Mouse (Mus musculus) granulocyte monocyte progenitor cell, adult 5-6 weeks (primary cell): ENCODE measurements around the gene Scaf1. TPM values are rescaled to one million over a fixed set of nuclear protein-coding genes. Genes with fewer than 3 reads are reported as not detected.

Experiments used
- ATAC-seq: replicated peaks from 2 replicates; pipeline ENCODE4 v1.8.0; 2016; ENCODE audit warnings: mild to moderate bottlenecking, moderate TSS enrichment, inconsistent platforms; ENCODE audit not compliant: poor library complexity, severe bottlenecking
- total RNA-seq, 2 experiments: library from RNA; stranded (forward) in 1 of 2; stranded (reverse) in 1 of 2; fragments of 200-712, 200-1000 nt in 1 of 2; fragments of >200 nt in 1 of 2; fragmentation: Nextera tagmentation in 1 of 2; gene quantifications; 2 replicates each; pipeline ENCODE4 v1.2.3; 2014 to 2017

Gene Scaf1
- total RNA-seq, 2 experiments from 2014 or later = 15.7 to 28.6 TPM

DNA sequence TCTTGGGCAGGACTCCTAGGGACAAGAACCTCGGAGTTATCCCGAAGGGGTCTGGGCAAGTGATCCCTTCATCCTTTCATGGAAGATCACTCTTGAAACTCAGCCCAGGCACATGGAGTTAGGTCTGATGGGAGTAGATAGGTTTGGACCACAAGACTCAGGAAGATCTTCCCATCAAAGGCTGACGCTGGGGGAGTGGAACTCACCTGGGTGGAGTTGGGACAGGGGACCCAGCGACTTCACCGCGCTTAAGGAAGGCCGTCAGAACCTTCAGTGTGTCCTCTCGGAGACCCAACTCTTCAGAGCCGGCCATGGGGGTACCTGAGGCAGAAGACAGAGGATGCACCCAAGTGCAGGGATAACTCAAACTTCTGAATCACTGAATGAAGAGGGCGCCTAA, 19.5 kb downstream of the Scaf1 start:
- no peak for ATAC-seq

DNA sequence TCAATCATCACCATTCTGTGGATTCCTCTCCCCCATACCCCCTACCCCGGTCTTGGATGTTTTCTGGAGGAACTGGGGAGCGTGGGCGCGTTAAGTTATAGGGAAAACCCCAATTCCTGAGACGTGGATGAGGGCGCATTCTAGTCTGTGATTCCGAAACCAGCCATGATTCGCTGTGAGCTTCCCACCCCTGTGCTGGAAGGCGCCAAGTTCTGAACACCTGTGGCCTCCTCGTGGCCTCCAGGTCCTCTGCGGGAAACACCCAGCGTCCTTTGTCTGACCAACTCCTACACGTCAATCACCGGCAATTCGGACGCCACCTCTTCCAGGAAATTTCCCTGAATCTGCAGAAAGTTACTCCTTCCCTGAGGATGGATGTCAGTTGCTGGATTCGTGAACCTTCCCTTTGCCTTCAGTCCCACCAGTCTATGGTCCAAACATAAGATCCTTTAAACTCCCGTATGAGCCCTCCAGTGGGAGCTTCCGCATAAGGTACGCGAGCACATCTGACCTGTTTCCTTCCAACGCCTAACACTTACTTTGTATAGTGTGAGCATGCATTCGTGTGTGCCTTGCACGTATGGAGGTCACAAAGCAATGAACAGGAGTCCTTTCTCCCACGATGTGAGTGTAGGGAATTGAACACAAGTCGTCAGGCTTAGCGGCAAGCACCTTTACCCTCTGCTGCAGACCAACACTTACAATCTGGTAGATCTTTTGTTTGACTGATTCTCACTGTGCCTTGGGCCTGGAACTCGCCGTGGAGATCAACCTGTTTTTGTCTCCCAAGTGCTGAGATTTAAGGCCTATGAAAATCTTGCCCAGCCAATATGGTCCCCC, 29.1 kb downstream of the Scaf1 start:
- ATAC-seq = no peak

DNA sequence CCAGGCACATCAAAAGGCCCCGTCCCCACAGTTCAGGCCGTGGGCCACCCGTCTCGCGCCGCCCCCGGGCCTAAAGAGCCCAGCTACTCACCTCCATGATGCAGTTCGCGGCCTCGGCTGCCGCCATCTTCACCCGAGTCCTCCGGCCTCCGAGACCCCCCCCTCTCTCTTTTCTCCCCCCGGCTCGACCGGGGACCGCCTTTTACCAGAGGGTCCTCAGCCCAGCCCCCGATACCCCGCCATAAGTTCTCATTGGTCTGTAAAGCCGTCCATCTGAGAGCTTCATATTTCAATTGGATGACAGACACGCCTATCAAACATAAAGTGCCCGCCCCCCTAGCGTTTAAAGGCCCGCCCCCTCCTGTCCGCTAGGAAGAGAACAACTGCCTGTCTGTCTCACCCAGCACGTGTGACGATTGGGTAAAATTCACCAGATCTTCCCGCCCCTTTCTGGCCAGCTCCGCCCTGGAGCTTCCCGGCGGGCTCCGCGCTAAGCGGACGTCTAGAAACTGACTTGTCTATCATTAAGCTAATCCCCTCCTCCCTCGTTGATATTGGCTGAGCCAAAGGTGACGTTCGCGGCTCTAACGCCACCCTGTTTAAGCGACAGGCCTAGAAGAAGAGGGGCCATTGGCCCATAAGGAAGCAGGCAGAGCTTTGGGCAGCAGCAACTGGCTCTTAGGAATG, 29.8 kb downstream of the Scaf1 start, which contains the start of gene Prmt1:
Prmt1 (minus strand) TSS at position 377 of the 687 bp plus-strand sequence.
- peak; percentile 75 for ATAC-seq

DNA sequence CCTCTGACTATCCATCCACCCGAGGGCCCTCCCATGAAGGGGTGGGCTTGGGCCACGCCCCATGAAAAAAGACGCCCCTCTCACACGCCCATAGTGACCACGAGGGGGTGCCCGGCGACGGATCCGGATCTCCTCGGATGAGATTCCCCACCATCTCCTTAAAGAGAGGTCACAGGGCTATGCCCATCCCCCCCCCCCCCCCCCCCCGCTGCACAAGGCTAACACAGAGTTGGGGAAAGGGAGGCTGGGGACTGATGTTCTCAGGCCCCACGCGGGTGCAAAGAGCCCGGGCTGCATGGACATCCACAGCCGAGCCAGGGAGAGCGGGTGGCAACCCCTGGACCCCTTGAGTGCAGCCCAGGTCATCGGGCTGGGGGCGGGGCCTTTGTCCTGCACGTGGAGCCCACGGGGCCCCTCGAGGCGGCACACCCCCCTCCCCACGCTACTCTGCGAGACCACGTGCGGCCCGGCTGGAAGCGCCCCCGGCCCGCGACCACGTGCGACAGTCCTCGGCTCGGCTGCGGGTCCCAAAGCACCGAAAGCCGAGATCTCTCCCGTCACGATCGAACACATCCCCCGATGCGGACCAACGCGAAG, 30.5 kb downstream of the Scaf1 start:
- ATAC-seq = peak; percentile 38

DNA sequence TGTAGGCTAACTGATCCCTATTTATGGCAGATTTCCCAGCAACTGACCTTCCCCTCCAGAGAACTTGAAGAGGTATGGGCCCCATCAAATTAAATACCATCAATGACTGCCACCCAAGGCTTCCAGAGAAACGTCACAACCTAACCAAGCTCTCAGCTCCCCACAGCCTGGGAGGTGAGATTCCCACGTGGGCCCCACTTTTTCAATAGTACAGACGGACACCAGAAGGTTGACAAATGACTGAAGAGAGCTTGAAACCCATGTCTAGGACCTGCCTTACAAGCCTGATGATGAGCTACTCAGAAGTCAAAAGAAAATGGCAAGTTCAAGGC, 31.4 kb downstream of the Scaf1 start:
- no peak for ATAC-seq

DNA sequence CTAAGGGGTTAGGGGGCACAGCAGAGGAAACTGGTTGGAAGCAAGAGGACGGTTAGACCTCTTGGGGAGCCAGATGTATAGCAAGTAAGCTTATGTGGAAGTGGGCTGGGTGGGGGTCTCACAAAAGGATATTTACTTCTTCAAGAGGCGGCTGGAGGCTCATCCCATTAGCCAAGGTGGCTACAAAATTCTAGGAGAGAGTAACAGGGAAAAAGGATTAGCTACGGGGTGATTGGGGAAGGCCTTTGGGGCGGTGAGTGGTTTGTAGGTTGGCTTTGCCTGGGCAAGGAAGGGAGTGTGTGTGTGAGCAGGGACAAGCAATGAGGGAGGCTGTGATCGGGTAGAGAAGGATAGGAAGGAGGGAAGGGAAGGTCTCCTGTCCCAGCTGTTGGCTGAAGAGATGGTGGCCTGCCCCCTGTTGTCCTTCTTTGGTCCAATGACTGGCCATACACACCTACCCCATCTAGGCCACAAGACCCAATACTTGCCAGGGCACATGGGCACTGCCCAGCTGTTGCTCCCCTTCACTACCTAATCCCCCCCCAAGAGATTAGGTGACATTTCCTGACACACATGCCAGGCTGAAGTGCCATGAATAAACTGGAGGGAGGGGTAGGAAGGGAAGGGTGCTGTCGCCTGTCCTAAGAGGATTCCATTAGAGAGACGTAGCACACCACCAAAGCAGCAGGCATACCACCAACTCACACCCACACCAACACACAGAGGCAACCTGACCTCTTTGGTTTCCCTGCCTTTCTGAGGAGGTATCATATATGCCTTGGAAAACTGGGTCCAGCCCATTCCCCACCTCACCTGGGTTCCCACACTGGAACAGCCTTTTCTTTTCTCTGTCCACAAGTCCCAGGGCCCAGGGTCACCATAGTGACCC, 32.0 kb downstream of the Scaf1 start:
- ATAC-seq = no peak

DNA sequence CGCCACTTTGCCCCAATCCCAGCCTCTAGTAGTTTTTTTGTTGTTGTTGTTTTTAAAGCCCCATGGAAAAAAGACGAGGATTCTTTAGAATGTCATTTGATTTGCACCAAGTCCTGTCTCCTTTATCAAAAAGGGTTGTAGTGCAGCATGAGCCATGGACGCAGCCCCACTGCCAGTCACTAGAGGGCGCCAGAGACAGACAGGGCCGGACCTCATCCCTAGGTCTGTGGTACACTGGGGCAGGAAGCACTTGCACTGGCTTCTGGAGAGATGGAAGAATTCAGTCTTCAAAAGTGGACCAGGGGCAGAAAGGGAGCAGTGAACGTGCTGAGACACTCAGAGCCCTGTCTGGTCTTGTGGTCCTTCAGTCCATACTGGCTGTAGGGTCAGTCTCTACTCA, 33.1 kb downstream of the Scaf1 start:
- peak; percentile 26 for ATAC-seq

DNA sequence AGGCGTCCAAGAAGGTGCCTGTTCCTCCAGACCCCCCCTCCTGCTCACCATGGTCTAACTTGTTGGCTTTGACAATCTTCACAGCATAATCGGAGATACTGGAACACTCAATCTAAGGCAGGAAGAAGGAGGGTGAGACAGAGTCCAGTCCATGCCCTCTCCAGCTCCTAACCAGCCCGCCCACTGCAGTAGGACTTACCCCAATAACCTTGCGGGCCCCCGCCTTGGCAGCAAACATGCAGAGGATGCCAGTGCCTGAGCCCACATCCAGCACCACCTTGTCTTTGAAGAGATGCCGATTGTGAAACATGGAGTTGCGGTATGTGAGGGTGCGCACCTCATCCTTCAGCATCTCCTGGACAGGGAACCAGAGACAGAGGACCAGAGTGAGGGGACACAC, 34.6 kb downstream of the Scaf1 start:
- ATAC-seq = no peak

DNA sequence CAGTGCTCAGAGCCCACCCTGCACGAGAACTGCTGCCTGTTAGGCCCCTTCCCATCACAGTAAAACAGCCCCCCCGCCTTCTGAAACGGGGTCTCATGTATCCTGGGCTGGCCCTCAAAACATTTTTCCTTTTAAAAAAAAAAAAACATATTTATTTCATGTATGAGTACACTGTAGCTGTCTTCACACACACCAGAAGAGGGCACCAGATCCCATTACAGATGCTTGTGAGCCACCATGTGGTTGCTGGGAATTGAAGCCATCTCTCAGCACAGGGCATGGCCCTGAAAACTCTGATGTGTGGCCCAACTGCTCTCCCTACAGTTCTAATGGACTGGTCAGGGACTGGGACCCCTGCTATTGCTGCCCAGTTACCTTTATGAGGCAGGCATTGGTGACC, 37.9 kb downstream of the Scaf1 start:
- ATAC-seq = no peak

DNA sequence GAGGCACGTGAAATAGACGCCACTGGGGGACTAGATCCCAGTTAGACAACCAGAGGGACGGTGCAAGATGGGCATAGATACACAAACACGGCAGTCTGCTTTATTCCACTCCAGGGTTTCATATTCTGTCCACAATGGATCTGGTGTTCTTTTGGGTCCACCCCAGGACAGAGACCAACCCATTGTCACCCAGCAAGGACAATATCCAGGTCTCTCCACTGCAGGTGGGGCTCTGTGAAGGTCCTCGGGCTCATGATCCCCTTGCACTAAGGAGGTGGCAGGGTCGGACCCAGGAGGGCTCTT, 41.1 kb downstream of the Scaf1 start:
- ATAC-seq = no peak

DNA sequence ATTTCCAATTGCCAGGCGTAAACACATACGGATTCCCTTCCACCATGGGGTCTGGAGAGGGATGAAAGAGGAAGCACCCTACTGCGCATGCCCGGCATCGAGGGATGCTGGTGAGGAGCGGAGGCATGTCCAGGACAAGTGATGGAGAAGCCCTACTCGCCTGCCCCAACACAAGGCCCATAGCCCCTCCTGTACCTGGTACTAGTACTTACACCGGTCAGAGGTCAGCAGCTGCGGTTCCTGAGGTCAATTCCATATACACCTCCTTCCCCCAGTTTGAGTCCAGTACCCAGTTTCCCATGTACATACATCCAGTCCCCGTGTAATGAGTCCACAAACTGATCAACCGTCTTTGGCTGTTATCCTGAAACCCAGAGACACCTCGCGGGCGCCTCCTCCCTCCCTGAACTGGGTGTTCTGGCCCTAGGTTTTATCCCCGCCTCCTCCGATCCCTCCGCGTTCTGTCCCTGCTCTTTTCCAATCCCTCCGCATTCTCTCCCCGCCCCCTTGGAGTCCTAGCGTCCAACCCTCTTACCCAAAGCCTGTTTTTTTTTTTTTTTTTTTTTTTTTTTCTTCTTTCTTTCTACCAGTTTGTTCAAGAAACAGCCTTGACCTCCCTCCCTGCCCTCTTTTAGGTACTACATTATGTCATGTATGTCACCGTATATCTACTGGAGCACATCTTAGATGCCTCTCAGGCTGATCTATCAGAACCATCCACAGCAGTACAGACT, 41.6 kb downstream of the Scaf1 start, which contains the start of gene Cpt1c:
Cpt1c (minus strand) TSS at position 469 of the 734 bp plus-strand sequence.
- 0 out of 2 replicates have a peak, but pooled peaks have one; percentile 22 for ATAC-seq

DNA sequence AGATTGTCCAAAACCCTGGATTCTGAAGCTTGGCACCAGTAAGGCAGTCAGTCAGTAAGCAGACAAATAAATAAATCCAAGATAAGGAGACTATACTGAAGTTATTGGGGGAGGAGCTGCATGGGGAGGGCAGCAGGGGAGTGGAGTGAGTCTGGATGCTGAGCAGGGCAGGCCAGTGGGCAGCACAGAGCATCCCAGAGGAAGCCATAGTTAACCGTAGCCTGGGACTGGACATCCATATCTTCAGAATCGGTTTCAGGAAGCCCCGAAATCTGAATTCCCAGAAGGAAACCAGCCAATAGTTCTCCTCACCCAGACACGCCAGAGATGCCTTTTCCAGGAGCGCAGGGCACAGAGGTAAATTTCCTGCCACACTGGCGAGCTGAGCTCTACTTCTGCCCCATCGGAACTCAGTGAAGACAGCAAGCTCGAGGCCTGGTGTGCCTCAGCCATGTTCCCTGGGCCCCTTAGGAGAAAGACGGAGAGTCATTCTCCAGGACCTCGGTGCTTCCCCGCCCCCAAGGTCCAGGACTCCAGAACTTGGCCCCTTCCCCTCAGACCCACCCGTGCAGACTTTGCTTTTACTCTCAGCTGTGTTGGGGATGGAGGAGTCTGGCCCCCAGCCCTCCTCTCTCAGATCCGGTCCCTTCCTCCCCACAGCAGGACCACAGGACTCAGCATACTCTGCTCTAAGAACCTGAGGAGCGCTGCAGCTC, 42.6 kb downstream of the Scaf1 start:
- no peak for ATAC-seq

DNA sequence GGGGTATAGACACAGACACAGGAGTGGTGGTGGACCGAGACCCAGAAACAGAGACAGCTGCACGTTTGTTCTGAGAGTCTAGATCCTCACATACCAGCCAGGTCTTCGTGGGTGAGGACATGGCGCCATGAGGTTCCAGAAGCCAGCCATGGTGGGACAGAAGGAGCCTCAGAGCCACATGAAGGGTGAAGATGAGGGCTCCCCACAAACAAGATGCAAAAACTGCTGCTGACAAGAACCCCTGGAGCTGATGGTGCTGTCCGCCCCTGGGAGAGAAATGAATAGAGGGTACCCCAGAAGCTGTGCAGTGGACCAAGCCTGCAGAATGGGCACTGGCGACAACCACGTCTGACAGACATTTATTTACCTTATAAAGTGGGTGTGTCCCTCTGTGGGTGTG, 45.0 kb downstream of the Scaf1 start:
- no peak for ATAC-seq

DNA sequence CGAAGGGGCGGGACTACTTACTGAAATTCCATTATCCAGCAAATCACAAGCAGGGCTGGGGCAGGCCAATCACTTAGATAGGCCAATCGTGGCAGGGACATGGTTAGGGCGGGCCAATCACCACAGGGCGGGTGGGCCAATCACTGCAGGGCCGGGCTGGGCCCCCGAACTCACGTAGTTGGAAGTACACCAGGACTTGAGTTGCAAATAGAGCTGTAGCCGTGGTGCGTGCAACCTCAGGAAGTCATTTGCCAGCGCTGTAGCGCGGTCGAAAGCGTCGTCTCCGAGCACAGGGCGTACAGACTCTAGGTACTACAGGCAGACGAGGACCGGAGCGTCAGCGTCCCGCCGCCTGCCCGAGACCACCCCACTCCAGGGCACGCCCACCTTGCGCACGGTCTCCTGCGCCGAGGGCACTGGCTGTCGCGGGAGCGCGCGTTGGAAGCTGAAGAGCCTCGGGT, 45.9 kb downstream of the Scaf1 start:
- peak; percentile 85 for ATAC-seq

DNA sequence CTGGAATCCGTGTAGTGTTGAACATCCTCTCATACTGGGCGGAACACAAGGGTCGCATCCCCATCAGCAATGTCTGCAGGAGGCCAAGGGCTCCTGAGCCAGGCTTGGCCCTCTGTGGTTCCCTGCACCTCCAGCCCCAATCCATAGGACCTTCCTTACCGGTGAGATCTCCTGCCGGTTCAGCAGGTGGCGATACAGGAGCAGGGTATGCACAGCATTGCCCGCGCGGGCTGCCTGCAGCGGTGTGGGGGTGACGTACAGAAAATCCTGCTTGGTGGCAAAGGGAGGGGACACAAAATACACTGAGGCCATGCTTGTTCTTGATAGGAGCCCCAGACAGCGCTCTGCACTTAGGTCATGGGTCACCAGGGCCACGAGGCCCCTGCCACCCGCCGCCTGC, 49.5 kb downstream of the Scaf1 start:
- no peak for ATAC-seq

DNA sequence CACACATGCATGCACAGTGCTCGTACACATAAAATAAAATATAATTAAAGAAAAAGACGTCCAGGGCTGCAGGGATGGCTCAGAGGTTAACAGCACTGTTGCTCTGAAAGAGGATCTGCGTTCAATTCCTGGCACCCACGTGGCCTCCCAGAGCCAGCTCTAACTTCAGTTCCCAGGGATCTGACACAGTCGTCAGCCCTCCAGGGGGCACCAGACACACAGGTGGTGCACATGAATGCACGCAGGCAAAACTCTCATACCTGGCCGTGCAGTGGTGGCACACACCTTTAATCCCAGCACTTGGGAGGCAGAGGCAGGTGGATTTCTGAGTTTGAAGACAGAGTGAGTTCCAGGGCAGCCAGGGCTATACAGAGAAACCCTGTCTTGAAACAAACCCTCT, 50.2 kb downstream of the Scaf1 start:
- no peak for ATAC-seq

DNA sequence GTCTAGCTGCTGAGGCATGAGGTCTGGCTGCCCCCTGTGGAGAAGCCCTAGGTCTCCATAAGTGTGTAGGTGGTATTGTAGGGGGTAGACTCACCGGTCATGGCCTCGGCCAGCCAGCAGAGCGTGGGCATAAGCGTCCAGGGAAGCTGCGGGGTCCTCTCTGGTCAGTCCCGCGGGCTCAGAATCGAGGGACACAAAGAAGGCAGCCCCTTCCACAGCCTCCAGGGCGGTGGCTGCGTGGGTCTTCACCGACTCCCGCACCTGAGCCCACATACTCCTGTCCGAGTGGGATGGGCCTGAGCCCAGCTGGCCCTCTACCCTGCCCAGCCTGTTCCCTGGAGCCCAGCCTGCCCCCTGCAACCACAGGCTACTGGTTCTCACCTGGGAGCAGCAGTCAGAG, 51.2 kb downstream of the Scaf1 start:
- ATAC-seq = no peak

DNA sequence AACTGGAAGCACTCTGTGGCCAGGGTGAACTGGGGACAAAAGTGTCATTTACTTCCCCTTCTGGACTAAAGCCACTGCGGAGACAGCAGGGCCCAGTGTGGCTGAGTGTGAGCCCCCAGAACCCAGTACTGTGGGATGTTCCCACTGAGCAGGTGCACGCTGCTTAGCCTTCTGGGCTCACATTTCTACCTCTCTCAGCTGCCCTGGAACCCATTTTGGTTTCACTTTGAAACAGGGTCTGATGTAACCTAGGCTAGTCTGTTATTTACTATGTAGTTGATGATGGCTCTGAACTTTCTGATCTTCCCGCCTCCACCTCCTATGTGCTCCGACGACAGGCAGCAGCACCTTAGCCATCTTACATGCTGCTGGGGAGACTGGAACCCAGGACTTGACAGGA, 53.3 kb downstream of the Scaf1 start:
- ATAC-seq = peak; percentile 63

DNA sequence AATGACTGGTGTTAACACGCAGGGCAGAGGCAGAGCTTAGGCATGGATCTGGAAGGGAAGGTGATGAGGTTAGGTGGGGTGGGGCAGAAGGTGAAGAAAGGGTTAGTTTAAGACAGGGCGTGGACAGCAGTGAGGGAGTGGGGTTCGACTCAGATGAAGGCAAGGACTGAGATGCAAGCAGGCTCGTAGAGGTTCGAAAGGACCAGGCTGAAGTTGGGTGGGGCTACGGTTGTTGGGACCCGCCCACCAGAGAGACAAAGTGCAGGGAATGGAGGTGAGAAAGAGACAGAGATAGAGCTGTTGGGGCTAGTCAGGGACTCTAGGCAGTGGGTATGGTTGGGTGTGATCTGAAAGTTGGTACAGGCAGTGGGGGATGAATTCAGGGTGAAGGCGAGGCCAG, 53.8 kb downstream of the Scaf1 start:
- ATAC-seq = no peak
